Mouse (Mus musculus) cerebellum, postnatal 10 days (tissue): ENCODE measurements around the gene Aff1.

Experiments used
- DNase-seq, 2 experiments: peaks; one replicate each; pipeline ENCODE4 v3.0.0; 2021; ENCODE audit warnings: mixed read lengths in 2 of 2

Gene Aff1

GRCm38 (mm10) chr5:103843938-103844337 is 151.8 kb downstream of the Aff1 start:
- peak; percentile 77 to 80 for DNase-seq

- DNase-seq, result peak; percentile 93 to 95
Observed at GRCm38 (mm10) chr5:103845418-103846153, 153.4 kb downstream of the Aff1 start.

GRCm38 (mm10) chr5:103846154-103846551 is 154.0 kb downstream of the Aff1 start:
- DNase-seq, result no peak

GRCm38 (mm10) chr5:103846609-103847008 is 154.4 kb downstream of the Aff1 start:
- DNase-seq, result peak in 1 of 2 experiments; percentile 35

GRCm38 (mm10) chr5:103848546-103848945 is 156.4 kb downstream of the Aff1 start:
- no peak for DNase-seq

GRCm38 (mm10) chr5:103852756-103853549 is 160.8 kb downstream of the Aff1 start:
- no peak for DNase-seq

- DNase-seq, result peak; percentile 85 to 86
Observed at GRCm38 (mm10) chr5:103854041-103854806, 162.1 kb downstream of the Aff1 start.

- DNase-seq, result no peak
Observed at GRCm38 (mm10) chr5:103854807-103855194, 162.6 kb downstream of the Aff1 start.

GRCm38 (mm10) chr5:103855483-103856211 is 163.5 kb downstream of the Aff1 start:
- DNase-seq, result no peak

- DNase-seq, result peak; percentile 73 to 82
Observed at GRCm38 (mm10) chr5:103856286-103857009, 164.3 kb downstream of the Aff1 start.

- DNase-seq, result no peak
Observed at GRCm38 (mm10) chr5:103857151-103857550, 165.0 kb downstream of the Aff1 start.

GRCm38 (mm10) chr5:103860622-103861021 is 168.4 kb downstream of the Aff1 start:
- no peak for DNase-seq

GRCm38 (mm10) chr5:103863759-103864158 is 171.6 kb downstream of the Aff1 start:
- DNase-seq, result no peak

- no peak for DNase-seq
Observed at GRCm38 (mm10) chr5:103889766-103890165, 197.6 kb downstream of the Aff1 start.

GRCm38 (mm10) chr5:103898310-103898709 is 206.1 kb downstream of the Aff1 start:
- DNase-seq, result no peak
